Mouse (Mus musculus) kidney, postnatal 4 days (tissue): ENCODE results near the gene Gnptg.
"Not testable (repeated sequence)": the region's sequence is repeated elsewhere in the genome, so short reads cannot be mapped to it uniquely, and the experiment has no call there.

Experiments used
- DNase-seq, 2 experiments: peaks; one replicate each; pipeline ENCODE4 v3.0.0; 2021; ENCODE audit warnings: mixed read lengths in 2 of 2

The Gnptg gene

DNA sequence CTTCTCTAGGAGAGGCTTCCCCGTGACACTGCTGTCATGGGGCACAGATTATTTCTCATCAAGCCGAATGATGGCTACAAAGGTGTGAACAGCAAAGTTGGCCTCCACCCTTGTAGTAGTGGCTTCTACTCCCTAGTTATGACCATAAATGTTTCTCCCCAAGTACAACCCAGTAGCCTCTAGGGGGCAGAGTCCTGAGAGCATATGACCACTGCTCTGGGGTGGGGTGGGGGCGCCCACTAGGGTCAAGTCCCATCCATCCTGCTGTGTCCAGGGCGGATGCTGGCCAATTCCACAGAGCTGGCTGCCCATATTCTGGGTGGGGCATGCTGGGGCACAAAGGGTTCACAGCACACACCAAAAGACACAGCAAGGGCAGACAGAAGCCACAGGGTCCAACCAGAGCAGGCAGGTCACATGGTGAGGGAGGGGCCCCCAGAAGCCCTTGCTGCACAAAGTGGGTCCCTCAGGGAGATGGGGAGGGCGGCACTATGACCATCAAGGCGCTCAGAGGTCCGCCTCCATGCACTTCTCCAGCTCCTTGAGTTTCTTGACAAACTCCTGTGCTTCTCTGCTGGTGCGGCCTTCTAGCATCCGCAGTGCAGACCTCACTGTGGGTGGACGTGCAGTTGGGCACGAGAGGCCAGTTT is 3.3 kb upstream of the Gnptg start:
- peak in 1 of 2 experiments; percentile 36 for DNase-seq

DNA sequence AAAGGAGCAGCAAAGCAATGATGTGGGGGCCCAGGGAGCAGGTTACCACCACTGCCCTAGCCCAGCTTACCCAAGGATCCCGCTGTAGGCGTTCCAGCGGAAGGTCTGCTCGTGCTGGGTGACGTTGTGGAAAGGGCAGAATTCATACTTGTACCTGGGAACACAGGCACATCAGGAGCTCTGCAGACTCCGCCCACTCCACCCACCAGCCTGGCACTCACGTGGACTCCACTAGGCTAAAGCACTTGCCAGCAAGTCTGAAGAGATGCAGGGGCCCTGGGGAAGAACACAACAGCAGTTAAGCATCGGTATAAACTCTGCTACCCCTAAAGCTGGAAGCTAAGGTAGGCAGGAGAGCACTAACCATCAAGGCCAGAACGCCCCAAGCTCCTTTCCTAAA is 4.3 kb downstream of the Gnptg start:
- no peak for DNase-seq

DNA sequence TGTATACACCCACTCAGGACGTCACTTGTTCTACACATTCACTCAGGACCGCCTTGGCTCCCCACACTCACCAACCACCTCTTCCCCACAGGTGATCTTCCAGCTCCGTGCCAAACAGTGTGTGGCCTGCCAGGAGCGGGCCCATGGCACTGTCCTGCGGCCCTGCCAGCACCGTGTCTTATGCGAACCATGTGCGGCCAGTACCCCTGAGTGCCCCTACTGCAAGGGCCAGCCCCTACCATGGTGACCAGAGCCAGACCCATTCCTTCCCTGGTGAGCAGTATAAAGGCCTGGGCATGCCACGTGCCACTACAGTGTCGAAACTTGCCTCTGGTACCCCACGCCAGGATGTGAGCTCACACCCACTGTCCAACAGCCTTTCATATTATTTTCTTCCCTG is 8.3 kb downstream of the Gnptg start:
- not testable (repeated sequence) for DNase-seq

GRCm38 (mm10) chr17:25230700-25231099 is 9.2 kb downstream of the Gnptg start:
- peak in 1 of 2 experiments; percentile 31 for DNase-seq

DNA sequence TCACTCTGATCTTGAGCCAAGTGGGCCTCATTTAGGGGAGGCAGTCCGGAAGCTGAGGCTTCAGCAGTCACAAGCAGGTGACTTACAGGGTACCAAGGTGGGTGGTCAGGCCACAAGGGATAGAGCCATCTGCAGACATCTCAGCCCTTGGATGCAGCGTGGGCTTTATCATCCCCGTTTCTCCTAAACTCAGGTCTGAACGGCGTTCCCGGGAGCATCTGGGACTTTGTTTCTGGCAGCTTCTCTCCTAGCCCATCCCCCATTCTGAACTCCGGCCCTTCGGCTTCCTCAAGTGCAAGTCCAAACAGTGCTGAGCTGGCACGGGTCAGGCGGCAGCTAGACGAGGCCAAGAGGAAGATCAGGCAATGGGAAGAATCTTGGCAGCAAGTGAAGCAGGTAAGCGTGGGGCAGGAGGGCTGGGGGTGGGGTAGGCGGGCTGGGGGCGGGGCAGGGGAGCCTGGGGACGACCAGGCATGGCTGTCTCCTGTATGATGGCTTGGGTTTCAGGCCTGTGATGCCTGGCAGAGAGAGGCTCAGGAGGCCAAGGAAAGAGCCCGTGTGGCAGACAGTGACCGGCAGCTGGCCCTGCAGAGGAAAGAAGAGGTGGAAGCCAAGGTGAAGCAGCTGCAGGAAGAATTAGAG is 9.8 kb downstream of the Gnptg start:
- not testable (repeated sequence) for DNase-seq

DNA sequence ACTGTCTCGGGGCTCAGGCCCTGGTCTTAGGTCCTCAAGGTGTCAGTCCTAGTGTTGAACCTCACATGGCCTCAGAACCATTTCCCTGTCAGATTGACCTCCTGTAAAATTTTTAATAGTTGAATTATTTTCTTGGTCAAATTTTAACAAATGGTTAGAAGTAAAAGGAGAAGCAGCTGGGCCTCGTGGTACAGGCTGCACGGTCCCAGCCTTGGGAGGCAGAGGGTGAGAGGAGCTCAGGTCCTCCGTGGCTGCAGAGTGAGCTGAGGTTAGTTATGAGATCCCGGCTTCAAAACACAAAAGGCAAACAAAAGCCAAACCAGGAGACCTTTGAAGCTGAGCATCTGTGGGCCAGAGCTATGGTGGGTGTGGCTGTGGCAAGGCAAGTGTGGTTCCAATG is 11.9 kb downstream of the Gnptg start:
- DNase-seq, result no peak

- DNase-seq, result no peak
Observed at GRCm38 (mm10) chr17:25225659-25226058, 14.3 kb downstream of the Gnptg start.

- no peak for DNase-seq
Observed at GRCm38 (mm10) chr17:25224586-25225222, 15.2 kb downstream of the Gnptg start.

GRCm38 (mm10) chr17:25222951-25223601 is 16.8 kb downstream of the Gnptg start:
- DNase-seq, result no peak

DNA sequence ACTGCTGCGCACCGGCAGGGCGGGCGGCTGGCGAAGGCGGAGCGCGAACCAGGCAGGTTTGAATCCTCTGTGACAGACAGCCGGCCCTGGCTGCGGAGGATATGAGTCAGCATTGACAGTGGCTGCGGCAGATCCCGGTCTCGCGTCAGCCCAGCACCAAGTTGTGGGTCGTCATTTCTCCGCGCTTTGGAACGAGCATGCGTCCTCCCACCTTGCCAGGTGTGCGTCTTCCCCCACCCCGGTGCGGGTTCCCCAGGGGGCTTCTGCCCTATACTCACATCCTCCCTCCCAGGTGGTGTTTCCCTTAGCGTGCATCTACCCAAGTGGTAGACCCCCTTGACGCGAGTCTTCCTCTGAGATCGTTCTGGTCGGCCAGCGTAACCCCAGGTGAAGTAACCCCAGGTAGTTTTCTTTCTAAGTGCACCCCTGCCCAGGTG is 17.4 kb downstream of the Gnptg start:
- not testable (repeated sequence) for DNase-seq

DNA sequence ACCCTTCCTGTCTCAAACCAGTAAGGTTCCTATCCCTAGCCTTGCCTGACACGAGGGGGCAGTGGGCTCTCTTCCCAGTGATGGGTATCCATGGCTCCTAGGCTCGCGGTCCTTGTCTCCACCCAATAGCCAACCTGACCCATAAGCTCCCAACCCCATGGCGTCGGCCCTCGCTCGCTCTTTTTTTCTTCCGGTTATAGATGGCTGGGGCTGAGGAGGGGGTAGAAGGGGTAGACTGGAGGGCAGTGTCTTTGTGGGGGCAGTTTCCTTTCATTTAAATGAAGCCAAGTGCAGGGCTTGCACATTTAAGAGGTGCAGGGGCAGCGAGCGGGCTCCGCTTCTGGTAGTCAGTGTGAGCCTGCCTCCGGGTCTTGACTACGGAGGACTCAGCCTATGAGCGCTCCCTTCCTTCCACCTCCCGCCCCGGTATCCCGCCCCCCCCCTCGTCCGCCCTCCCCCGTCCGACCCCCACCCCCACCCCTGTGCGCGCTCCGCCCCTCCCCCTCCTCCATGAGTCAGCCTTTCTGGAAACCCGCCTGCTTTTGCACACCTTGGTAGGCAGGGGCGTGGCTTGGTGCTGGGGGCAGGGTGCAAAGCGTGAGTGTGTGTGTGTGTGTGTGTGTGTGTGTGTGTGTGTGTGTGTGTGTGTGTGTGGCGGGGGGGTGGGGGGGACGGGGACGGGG is 18.0 kb downstream of the Gnptg start:
- DNase-seq, result peak; percentile 76 to 84

- DNase-seq, result no peak
Observed at GRCm38 (mm10) chr17:25220746-25221145, 19.2 kb downstream of the Gnptg start.

DNA sequence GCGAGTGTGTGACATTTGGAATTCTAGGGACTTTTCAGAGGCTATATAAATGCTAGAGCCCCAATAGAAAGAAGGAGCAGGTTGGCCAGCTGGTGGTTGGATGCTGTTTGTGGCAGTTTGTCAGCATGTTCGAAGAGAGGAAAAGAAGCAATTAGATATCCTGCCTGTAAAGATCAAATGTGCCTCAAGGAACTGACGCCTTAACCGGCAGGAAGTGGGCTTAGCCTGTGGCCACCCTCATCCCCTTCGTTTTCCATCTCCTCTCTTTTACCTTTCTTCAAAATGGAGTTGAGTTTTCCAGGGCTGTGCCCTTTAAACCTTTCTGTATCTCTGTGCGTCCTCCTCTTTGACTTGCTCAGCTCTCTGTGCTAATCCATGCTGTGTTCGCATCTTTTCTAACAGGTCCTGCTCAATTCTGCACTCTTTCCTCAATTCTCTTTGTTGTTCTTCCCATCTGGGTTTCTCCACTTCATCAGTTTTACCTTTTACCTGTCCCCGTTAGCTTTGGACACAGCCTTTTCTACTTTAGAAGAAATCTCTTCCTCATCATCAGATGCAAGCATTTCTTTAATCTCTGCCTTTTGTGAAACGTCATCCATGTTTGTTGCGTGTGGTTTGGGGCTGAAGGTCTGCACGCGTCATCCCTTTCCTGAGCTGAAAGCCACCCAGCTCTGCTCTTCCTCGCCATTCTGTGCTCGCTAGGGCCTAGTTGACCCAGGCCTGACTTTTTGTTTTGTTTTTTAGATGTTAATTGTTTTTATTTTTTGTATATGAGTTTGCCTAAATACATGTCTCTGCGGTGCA is 20.2 kb downstream of the Gnptg start:
- DNase-seq, result no peak

- no peak for DNase-seq
Observed at GRCm38 (mm10) chr17:25218967-25219366, 21.0 kb downstream of the Gnptg start.

- no peak for DNase-seq
Observed at GRCm38 (mm10) chr17:25215431-25215830, 24.5 kb downstream of the Gnptg start.

- DNase-seq, result no peak
Observed at GRCm38 (mm10) chr17:25211705-25212104, 28.2 kb downstream of the Gnptg start.

DNA sequence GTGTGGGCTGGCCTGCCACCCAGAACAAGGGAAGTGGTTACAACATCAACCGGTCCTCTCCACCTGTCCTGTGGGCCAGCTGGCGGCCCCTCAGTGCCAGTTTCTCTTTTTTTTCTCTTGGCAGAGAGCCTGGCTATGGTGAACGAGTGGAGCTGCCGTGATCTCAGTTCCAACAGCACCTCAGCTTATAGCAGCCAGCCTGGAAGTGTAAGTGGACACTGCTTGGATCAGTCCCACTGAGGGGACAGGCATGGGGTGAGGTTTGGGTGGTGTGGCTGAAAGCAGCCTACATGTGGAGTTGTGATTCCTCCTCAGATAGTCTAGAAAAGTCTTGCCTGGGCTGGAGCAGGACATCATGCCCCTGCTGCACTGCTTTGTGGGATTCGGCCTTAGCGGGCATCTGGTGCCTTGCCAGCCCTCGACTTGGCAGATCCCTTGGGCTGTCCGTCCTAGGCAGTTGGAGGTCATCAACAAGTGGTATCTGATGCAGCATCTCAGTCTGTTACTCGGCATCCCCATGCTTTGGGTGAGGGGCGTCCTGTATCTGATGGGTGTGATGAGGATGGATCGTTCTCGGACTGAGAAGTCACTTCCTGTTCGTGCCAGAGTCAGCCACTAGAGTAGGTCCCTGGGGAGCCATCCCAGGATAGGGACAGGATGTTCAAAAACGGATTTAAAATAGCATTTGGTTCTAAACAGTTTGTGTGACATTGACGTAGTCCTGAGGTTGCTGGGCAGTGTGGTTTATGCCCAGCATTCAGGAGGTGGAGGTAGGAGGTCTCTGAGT is 29.1 kb downstream of the Gnptg start:
- DNase-seq, result peak in 1 of 2 experiments; percentile 36

GRCm38 (mm10) chr17:25210006-25210405 is 29.9 kb downstream of the Gnptg start:
- no peak for DNase-seq

GRCm38 (mm10) chr17:25202401-25202800 is 37.5 kb downstream of the Gnptg start:
- no peak for DNase-seq

- no peak for DNase-seq
Observed at GRCm38 (mm10) chr17:25189091-25189490, 50.8 kb downstream of the Gnptg start.
